Mouse (Mus musculus): ENCODE results near the gene Bcl11b.

Gene Bcl11b

DNA sequence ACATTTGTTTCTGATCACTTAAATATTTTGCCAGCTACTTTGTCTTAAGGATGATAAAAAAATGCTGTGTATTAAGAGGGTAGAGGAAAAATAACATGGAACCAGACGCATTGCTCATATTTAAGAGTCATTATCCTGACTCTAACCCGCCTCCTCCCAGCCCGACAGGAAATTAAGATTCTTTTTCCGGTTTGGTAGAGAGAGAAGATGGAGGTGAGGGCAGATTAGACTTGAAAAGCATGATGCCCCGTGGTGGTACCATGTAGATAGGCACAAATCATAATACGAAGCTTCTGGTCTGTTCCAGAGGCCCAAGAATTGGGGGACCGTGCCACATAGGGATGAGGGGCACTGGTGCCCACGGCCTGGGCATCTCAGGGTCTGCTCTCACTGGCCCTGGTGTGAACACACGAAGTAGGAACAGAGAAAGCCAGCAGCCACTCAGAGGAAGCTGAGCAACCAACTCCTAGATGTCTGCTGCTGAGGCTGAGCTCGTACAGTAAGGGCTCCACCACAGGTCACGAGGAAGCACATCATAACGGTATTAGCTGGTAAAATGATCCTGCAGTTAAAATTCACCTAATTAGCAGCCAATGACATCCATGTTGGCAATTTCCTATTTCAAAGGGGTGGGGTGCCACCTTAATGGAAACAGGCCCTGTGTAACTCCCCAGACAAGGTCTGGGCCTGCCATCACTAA lies 32.2 kb downstream of the Bcl11b start:
- DNase-seq (ENCODE audit: low spot score in 2 of 2) = no peak

DNA sequence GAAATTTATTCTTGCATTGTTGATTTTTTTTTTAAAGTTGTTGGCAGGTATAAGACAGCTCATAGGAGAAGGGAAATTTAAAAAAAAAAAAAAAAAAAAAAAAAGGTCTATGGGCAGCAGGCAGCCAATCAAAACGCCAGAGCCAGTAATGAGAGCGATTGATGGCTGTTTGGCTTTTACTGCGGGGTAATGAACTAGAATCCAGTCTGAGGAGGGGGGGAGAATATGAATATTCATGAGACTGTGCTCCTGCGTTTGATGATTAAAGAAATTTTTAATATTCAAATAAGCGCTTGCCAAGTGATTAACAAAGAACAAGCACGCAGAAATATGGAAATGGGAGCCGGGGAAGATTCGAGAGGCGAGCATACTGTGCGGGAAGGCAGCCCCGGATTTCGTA lies 32.8 kb downstream of the Bcl11b start:
- no peak for DNase-seq (ENCODE audit: low spot score in 2 of 2)

DNA sequence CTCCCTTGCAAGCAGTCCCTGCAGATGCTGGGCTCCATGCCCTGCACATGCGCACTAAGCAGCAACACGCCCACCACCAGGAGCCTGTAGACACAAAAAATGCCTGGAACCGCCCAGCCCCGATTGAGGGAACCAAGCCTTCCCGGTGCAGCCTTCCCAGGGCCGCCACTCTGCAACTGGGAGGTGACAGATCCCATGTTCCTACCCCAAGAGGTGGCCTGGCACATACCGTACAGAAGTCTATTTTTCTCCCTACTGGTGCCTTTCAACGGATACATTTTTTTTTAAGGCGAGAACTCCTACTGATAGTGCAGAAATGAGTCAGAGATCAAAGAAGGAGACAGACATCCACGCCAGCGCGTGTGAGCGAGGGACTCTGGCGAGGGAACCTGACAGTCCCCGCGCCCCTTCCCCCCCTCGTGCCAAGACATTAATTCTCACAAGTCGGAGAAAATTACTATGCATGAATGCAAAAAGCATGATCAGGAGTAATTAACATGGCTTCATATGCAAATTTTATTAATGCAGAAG lies 33.5 kb downstream of the Bcl11b start:
- no peak for DNase-seq (ENCODE audit: low spot score in 2 of 2)

DNA sequence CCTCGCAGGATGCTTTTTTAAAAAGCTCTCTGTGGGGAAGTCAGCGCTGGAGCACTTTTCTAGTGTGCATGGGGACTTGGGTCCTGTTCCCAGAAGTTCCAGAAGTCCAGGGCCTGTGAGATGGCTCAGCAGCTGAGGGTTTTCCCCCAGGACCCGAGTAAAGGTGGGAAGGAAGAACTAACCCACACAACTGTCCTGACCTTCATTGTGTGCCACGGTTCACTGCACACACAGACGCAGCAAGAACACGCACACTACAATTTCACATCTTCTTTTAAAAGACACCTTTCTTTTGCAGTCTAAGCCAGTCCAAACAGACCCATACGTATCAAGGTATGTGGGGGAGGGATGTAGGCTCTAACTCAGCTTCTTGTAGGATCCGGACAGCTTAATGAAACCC lies 34.3 kb downstream of the Bcl11b start:
- no peak for DNase-seq (ENCODE audit: low spot score in 2 of 2)

DNA sequence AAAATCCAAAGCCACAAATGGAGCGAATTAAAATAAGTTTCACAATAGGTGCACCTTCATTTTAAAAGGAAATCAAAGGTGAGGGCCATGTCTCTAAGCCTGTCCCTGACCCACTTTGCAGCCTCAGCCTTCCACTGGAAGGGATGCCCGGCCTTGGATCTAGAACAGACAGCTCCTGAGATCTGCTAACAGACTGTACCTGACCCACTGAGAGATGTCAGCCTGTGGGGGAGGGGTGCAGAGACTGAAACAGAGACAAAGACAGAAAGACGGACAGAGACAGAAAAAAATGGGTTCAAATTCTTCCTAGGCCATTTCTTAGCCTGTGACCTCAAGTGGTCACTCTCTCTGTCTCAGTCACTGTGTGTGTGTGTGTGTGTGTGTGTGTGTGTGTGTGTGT lies 35.1 kb downstream of the Bcl11b start:
- DNase-seq (ENCODE audit: low spot score in 2 of 2) = no peak

DNA sequence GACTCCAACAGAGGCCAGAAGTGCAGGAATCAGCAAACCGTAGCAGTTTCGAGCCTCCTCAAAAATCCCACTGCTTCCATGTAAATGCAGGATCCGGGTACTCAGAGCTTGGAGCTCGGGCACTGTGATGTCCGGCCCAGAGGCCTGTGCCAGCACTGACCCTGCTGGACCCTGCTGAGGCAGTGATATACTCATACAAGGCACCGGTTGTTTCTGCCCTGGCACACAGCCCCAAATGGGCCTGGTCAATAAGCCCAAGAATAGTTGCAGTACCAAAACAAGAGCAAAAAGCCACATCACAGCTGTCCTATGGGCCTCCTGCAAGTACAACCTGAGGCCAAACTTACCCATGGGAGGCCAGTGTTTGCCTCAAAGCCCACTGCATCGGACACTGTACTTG lies 36.4 kb downstream of the Bcl11b start:
- DNase-seq (ENCODE audit: low spot score in 2 of 2) = no peak

DNA sequence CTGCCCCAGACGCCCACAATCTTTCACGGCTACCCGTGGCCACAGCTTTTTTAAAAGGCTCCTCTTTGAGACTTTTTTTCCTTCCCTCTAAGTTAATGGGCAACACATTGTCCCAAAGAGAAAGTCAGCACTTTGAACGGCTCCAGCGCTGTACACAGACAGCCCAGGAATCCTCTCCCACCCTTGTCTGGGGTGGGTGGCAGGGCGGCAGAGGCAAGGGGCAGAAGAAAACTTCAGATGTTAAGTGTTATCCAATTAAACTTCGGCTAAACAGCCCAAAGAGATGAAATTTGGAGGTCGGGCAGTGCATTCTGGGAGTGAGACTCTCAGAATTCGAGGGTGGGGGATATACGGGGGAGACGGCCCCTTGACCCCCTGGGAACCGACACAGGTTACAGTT lies 38.3 kb downstream of the Bcl11b start:
- DNase-seq (ENCODE audit: low spot score in 2 of 2) = no peak

DNA sequence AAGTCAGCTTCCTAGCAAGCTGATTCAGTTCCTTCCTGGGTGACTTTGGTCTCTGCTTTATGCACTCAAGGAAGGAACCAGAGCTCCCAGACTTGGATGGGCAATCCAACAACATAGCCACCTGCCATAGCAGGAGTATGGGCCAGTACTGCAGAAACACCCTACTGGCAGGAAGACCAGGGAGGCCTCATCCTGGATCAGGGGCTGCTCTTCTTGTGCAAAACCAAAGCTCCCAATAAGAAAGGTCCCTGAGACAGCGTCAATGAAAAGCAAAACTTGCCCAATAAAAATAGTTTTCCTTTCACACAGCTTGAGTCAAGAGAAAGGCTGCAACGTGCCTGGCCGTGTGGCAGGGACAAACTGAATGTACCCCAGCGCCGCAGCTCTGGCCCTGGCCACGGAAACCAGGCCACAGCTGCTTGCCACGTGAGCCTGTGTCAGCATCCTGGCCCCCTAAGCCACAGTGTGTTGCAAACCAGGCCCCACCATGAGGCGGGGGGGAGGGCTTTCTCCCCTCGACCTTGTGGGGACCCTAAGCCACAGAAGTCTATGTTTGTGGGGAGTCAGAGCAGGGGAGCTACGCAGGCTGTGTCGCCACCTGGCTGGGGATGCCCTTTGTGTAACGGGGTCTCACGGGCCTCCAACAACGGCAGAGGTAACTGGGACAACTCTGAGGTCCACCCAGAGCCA lies 38.9 kb downstream of the Bcl11b start:
- no peak for DNase-seq (ENCODE audit: low spot score in 2 of 2)

DNA sequence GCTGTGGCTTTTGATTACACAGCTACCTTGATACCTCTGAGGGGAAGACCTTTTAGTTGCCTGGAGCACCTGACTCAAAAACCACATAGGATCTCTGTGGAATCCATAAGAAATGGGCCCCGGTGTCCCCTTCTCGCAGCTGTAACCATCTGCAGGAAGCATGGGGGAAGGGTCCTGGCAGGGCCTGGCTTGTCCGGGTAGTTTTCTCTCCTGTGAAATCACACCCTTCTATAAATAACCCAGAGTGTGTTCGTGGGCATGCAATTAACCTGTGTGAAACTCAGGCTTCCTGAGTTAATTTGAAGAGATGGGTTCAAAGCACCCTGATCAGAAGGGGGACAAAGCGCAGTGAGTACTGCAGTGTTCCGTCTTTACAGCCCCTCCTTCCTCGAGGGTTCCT lies 40.5 kb downstream of the Bcl11b start:
- DNase-seq (ENCODE audit: low spot score in 2 of 2) = no peak

DNA sequence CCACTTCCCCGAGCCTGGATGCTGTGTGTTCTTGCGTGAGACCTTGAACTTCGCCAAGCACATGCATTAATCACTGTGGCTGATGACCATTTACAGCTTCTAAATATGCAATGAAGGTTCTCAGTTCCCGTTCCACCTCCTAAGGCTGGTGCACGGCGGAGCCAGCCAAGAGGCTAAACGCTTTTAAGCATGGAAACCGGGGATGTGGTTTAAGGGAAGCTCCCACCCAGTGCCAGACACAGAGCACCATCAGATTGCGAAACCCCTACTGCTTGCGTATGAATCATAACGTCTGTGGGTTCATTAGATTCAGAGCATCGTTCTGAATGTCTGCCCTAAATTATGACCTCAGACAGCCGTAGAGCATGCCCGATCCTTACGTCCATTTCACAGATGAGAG lies 41.6 kb downstream of the Bcl11b start:
- no peak for DNase-seq (ENCODE audit: low spot score in 2 of 2)

DNA sequence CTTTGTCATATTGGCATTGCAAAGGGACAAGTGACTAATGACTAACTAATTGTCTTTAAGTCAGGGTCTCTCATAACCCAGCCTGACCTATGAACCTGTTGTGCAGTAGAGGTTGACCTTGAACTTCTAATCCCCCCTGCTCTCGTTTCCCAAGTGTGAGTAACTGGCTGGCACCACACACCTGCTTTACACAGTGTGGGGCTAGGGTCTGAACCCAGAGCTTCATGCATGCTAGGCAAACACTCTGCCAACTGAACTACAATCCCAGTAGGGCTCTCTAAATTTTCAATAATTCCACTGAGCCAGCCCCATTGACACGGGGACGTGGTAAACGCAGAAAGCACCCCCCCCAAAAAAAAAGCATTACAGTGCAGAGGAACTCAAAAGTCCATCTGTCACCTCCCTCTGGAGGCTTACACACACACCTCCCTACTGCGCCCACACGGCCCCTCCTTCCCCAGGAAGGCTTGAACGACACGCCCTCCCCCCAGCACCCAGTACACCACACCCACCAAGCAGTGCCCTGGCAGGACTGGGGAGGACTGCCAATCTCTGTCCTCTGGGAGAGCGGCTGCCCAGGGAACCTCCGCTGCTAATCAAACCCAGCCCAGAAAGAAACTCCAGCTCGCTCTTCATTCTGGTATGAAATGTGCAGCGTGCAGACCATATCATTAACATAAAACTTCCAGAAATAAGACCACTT lies 42.5 kb downstream of the Bcl11b start:
- DNase-seq (ENCODE audit: low spot score in 2 of 2) = peak; percentile 41 to 47

DNA sequence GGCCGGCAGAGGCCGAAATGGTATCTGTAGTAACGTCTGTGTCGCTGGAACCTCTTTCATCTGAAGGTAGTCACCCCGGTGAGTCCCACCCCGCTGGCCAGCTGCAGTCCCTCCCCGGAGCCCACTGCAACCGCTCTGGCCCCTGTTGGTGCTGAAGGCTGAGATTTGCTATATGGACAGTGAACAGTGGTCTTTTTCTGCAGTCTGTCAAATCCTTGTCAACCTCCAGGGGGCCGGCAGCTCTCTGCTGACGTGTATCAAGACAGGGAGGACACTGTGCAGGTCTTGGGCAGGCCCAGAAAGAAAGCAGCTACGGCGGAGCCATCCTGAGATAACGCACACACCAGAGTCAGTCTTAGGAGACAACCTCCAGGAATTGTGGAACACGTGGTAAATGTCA lies 43.0 kb downstream of the Bcl11b start:
- no peak for DNase-seq (ENCODE audit: low spot score in 2 of 2)

DNA sequence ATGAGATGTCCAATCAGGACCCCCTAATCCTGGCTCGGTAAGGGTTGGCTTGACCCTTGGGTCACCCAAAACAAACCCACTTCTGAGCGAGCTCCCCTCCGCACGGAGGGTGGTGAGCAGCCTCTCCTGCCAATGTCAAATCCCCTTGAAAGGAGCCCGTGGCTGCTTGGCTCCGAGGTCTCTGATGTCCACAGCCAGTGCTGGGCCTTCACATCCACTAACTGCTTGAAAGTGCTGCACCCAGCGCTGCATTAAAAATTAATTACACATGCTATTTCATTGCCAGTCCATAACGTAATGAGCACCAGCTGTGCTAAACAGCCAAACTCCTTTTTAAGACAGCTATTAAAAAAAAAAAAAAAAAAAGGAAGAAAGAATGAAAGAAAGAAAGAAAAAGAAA lies 43.5 kb downstream of the Bcl11b start:
- DNase-seq (ENCODE audit: low spot score in 2 of 2) = no peak

DNA sequence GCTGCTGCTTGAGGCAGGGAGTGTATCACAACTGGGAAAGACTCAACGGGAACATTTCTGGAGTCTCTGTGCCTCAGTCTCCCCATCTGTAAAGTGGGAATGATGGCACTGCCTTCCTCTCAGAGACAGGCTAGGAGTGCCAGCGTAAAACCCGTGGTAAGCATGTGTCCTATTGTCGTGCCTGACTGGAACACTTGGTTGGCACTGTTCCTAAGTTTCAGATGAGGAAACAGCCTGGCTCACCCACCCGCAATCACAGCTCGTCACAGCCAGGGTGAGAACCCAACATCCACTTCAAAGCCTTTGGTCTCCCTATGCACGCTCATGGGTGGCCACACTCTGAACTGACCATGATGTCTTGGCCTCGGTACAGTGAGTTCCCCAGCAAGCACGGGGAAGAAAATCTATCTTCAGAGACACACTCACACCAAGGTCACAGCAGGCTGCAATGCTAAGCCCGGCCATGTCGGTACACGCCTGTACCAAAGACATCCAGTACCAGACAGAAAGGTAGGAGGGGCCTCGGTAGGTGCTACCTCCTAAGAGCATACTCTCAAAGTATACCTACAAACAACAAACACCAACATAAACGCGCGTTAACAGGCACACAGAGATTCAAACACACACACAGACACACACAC lies 50.2 kb downstream of the Bcl11b start:
- DNase-seq (ENCODE audit: low spot score in 2 of 2) = no peak

DNA sequence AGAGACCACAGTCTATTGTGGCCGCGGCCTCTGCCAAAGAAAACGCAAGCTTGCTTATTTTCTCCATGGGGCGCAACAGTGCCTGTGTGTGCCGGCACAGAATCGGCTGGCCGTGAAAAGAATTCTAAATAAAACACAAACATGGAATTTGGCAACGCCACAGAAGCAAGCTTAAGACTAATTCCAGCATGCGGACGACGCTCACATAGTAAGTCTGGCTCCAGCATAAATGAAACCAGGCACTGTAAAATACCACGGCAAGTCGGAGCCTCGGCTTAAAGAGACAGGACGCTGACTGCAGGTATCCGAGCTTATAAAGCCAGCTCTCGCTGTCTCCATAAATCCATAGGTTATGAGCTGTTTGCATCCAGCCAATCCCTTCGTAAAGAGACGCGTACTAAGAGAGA lies 51.1 kb downstream of the Bcl11b start:
- no peak for DNase-seq (ENCODE audit: low spot score in 2 of 2)

DNA sequence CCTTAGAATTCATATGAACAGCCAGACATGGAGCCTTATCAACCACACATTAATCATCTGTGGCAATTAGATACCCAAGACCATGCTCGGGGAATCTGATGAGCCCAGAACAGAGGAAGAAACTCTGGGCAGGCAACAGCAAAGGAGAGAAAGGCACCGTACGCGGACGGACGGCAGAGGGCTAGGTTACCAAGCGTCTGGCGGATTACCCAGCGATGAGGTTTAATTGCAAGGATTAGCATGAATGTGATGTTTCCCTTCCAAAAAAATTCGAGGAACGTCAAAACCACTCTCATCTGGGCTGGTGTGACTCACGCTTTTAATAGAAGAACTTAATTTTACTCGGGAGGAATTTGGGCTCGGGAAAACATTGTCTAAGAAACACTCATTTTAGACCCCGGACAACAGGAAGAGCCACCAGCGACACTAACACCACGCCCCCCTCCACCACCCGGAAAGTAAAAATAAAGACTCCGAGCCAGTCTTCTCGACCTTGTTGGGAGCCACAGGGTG lies 52.7 kb downstream of the Bcl11b start:
- no peak for DNase-seq (ENCODE audit: low spot score in 2 of 2)

DNA sequence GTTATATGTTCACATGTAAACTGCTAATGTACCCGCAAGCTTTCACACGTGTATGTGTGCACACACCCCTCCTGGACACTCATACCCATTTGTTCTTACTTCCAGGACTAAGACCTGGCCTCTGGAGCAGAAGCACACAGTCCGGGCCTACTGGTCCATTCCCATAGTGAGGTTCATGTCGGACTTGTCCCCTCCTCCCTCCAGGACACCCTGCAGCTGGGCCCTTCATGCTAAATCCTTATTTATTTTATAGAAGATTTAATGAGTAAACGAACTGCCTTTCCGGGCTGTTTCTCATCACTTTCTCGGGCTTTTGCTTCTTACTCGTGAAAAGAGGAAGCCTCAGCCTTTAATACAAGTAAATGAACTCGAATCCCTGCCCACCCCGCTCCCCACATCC lies 54.0 kb downstream of the Bcl11b start:
- DNase-seq (ENCODE audit: low spot score in 2 of 2) = no peak

DNA sequence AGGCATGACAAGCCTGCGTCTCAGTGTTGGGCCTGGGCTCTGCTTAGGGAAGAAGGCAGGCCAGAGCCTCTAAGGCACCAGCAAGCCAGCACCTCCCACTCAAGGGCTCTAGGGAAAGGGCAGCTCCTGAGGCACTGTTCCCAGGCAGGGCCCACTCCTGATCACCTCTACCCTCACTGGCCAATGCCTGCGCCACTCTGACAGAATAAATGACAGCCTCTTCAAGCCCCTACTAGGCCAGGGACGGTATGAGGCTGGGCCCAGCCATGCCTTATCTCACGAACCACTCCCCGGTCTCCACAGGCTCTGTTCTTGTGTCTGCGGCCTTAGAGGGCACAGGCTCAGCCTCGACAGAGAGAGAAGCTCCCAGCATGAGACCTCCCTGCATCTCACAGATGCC lies 61.3 kb downstream of the Bcl11b start:
- no peak for DNase-seq (ENCODE audit: low spot score in 2 of 2)

DNA sequence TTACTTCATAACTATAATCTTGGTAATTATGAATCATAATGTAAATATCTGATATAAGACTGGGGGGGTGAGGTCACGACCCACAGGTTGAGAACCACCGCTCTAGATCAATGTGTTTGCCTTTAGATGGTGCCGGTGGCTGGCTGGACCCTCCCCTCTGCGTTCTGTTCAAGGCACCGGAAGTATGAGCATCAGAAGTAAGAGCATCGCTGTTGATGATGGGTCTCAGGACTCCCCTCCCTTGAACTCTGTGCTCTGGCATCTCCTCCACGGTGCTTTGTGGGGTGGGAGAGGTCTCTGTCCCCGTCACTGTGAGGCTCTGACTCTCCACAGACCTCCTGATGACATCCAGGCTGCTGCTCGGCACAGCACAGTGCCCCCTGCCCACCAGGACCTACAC lies 62.6 kb downstream of the Bcl11b start:
- DNase-seq (ENCODE audit: low spot score in 2 of 2) = no peak

DNA sequence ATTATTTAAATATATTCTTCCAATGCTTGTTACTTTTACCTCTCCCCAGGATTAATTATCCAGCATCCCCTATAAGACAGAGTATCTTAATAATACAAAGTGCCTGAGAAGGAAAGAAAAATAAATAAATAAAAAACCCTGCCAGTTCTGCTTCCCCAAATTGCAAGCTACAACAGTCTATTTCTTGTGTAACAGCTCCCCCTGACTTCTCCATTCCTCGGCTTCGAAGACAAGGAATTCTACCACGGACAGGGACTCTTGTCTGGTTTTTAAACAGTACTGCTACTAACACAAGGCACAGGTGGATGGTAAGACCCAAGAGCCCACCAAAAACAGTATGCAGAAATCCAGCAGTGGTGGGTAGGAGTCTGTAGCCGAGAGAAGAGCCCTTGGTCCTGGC lies 64.2 kb downstream of the Bcl11b start:
- DNase-seq (ENCODE audit: low spot score in 2 of 2) = no peak

DNA sequence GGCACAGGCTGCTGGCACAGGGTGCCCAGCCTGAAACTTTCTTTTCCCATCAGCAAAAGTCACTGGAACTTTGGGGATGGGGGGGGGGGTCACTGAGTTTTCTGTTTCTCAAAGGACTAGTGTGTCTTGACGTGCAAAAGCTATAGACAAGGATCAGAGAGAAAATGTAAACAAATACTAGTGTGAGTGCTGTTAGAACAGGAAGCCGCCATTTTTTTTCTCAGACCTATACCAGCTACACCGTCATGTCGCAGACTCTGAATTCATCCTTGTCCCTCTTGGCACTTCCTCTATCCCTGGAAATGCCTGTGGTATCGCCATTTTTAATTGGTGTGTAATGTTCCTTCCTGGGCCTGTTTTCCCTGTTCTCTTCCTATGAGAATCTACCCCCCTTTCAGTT lies 66.4 kb downstream of the Bcl11b start:
- no peak for DNase-seq (ENCODE audit: low spot score in 2 of 2)

DNA sequence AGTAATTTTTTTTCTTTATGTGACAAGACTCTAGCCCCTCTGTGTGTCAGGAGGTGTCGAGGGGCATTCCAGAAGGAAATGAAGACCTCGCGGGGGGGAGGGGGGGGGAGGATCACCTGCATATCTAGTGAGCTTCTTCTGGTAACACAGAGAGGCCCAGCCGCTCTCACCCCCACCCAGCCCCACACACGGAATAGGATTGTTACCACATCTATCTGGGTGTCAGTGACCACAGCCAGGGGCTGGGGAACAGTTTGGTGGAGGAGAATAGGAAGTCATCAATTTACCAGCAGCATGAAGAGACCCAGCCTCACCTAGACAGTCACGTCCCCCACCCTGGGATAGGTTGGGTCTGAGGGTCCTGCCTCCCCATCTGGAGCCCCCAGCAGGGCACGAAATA lies 67.0 kb downstream of the Bcl11b start:
- DNase-seq (ENCODE audit: low spot score in 2 of 2) = no peak
